Mouse (Mus musculus): ENCODE measurements around the gene Cdh23. TPM values are rescaled to one million over a fixed set of nuclear protein-coding genes. Genes with fewer than 3 reads are reported as not detected.

Cdh23 gene
- polyA plus RNA-seq, 1 experiment from 2014 or later = 2.0 TPM

DNA sequence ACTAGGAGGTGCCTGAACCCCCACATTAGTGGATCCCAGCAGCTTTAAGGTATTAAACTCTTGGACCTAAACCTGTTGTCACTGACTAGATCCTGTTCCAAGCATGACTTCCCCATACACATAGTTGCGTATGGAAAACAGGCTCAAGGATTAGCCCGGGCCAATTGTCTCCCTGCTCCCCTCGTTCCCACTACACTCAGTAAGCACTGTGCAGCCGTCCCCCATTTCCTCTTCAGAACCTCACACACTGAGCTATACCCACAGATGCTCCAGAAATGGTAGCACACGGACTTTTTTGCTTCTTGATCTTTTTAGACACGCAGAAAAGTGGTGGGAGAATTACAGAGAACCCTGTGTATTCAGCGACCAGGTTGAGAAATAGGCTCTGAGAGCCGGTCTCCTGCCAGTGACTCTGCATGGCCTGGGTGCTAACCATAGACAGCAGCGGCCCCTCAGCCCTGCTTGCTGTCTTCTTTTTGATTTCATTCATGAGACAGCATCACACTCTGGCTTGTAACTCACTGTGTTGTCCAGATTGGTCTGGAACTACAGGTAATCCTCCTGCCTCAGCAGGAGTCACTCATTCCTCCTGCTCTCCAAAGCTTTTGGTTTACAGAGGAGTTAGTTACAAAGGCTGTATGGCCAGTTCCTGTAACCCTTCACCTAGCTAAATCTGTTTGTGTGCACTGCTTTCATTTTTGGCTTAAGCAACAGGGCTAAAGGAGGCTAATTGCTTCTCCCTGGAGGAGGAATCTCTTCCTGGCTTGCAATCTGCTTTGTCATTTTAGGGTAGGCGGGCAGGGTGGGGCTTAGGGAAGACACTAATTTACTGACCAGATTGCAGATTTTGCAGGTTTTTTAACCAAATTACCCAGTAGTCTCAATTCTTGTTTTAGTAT, 413.9 kb downstream of the Cdh23 start:
- H3K9ac ChIP-seq (ENCODE audit: low read length) = no peak overlapping the region
- no peaks in the 10 kb centered on the region for H3K27me3 ChIP-seq (replicated peaks; ENCODE audit: control insufficient read depth, insufficient read depth, low read length)
- no peaks in the 10 kb centered on the region for H3K36me3 ChIP-seq (ENCODE audit: control insufficient read depth, insufficient read depth, low read length)
- WGBS = 67% methylated on average over 10 of the region's 10 CpGs
- H3K4me1 ChIP-seq (ENCODE audit: control insufficient read depth, insufficient read depth, low read length) = peaks cover 69% of the 10 kb centered on the region
- no peak for ATAC-seq
- no peak overlapping the region for H3K27ac ChIP-seq (ENCODE audit: low read depth, low read length)
- no peak overlapping the region for H3K4me2 ChIP-seq (ENCODE audit: low read length)
- DNase-seq (ENCODE audit: low spot score) = no peak
- no peaks in the 10 kb centered on the region for H3K9me3 ChIP-seq (replicated peaks; ENCODE audit: control insufficient read depth, low read length)
- no peak overlapping the region for H3K4me3 ChIP-seq (ENCODE audit: low read depth, low read length)

DNA sequence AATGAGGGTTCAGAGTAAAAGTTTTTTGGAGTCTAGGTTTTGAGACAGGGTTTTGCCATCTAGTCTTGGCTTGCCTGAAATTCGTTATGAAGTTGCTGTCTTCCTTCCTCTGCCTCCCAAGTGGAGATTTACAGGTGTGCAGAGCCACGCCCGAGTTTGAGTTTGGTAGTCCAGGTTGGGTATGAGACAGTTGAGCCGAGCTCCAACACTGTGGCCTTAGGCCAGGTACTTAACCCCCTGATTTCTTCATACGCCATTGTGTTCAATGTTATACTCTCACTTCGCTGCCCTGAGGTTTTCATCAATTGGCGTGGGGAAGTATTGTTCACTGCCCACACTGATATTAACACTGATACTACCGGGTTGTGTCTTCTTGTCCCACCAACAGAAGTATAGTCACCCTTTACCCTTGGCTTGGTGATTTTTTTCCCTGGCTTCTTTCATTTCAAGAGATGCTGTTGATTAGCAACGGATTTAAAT, 414.7 kb downstream of the Cdh23 start:
- Histone ChIP-seq H3K27me3 (replicated peaks; ENCODE audit: control insufficient read depth, insufficient read depth, low read length) (no peaks in the 10 kb centered on the region), H3K4me2 (ENCODE audit: low read length) (no peak overlapping the region), H3K9ac (ENCODE audit: low read length) (no peak overlapping the region), H3K4me1 (ENCODE audit: control insufficient read depth, insufficient read depth, low read length) (peaks cover 66% of the 10 kb centered on the region), H3K9me3 (replicated peaks; ENCODE audit: control insufficient read depth, low read length) (no peaks in the 10 kb centered on the region), H3K4me3 (ENCODE audit: low read depth, low read length) (no peak overlapping the region), H3K36me3 (ENCODE audit: control insufficient read depth, insufficient read depth, low read length) (no peaks in the 10 kb centered on the region), H3K27ac (ENCODE audit: low read depth, low read length) (no peak overlapping the region)
- no peak for DNase-seq (ENCODE audit: low spot score)
- ATAC-seq = no peak
- 84% methylated on average over 9 of the region's 9 CpGs for WGBS

DNA sequence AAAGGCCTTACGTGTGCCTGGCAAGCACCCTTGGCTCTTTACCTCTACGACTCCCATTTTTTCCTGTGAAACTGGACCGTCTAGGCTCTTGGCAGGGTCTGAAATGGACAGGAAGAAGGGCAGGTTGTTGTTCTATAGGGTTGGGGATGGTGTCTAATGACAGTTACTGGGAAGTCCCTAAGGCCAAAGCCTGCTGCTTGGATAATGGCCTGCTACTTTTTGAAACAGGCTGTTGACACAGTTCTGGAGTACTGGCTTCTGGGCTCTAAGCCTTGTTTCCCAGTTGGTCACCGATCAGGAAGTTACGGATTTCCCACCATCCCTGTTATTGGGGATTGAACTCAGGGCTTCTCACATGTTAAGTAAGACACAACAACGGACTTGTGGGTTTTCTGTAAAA, 415.9 kb downstream of the Cdh23 start:
- peak overlapping the region; percentile 7; the same call in 1 of the 2 replicates for H3K9ac ChIP-seq (ENCODE audit: low read length)
- DNase-seq (ENCODE audit: low spot score) (no peak), ATAC-seq (no peak)
- no peak overlapping the region for H3K4me3 ChIP-seq (ENCODE audit: low read depth, low read length)
- no peak overlapping the region for H3K27ac ChIP-seq (ENCODE audit: low read depth, low read length)
- 94% methylated on average over 6 of the region's 6 CpGs for WGBS
- H3K9me3 ChIP-seq (replicated peaks; ENCODE audit: control insufficient read depth, low read length) = no peaks in the 10 kb centered on the region
- H3K36me3 ChIP-seq (ENCODE audit: control insufficient read depth, insufficient read depth, low read length) = no peaks in the 10 kb centered on the region
- H3K27me3 ChIP-seq (replicated peaks; ENCODE audit: control insufficient read depth, insufficient read depth, low read length) = no peaks in the 10 kb centered on the region
- peaks cover 54% of the 10 kb centered on the region for H3K4me1 ChIP-seq (ENCODE audit: control insufficient read depth, insufficient read depth, low read length)
- peak overlapping the region; percentile 77 for H3K4me2 ChIP-seq (ENCODE audit: low read length)

GRCm38 (mm10) chr10:60279941-60280301, 416.4 kb downstream of the Cdh23 start:
- Histone ChIP-seq H3K36me3 (ENCODE audit: control insufficient read depth, insufficient read depth, low read length) (no peaks in the 10 kb centered on the region), H3K9me3 (replicated peaks; ENCODE audit: control insufficient read depth, low read length) (no peaks in the 10 kb centered on the region), H3K4me2 (ENCODE audit: low read length) (peak overlapping the region; percentile 77), H3K4me1 (ENCODE audit: control insufficient read depth, insufficient read depth, low read length) (peaks cover 49% of the 10 kb centered on the region), H3K4me3 (ENCODE audit: low read depth, low read length) (no peak overlapping the region), H3K9ac (ENCODE audit: low read length) (peak overlapping the region; percentile 7; the same call in 1 of the 2 replicates), H3K27me3 (replicated peaks; ENCODE audit: control insufficient read depth, insufficient read depth, low read length) (no peaks in the 10 kb centered on the region), H3K27ac (ENCODE audit: low read depth, low read length) (no peak overlapping the region)
- no peak for ATAC-seq
- peak; percentile 31 for DNase-seq (ENCODE audit: low spot score)
- WGBS = 72% methylated on average over 9 of the region's 9 CpGs

DNA sequence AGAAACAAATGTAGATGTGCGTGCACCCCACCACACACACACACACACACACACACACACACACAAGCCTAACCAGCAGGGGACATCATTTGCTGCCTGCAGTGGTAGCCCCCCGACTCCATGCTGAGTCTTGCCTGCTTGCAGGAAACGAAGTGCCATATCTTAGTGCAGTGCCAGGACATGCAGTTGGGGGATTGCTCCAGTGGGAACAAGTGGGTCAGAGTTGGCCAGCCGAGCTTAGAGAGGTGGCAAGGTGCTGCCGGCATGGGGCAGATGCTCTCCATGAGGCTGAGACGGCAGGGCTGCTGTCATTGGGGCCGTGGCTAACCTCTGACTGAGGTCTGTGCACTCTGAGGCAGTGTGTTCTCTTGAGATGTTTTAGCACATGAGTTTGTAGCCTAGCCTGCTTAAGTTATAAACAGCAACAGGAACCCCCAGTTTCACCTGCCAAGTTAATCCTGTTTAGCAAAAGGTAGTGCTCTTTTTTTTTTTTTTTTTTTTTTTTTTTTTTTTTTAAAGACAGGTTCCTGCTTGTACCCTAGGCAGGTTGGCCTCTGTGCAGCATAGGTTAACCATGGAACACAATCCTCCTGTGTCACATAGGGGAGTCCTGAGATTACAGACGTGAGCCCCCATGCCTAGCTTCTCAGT, 416.9 kb downstream of the Cdh23 start:
- H3K4me2 ChIP-seq (ENCODE audit: low read length) = peak overlapping the region; percentile 77
- H3K27ac ChIP-seq (ENCODE audit: low read depth, low read length) = no peak overlapping the region
- H3K4me1 ChIP-seq (ENCODE audit: control insufficient read depth, insufficient read depth, low read length) = peaks cover 44% of the 10 kb centered on the region
- no peaks in the 10 kb centered on the region for H3K9me3 ChIP-seq (replicated peaks; ENCODE audit: control insufficient read depth, low read length)
- peak overlapping the region; percentile 56; the same call in 1 of the 2 replicates for H3K4me3 ChIP-seq (ENCODE audit: low read depth, low read length)
- H3K27me3 ChIP-seq (replicated peaks; ENCODE audit: control insufficient read depth, insufficient read depth, low read length) = no peaks in the 10 kb centered on the region
- H3K36me3 ChIP-seq (ENCODE audit: control insufficient read depth, insufficient read depth, low read length) = no peaks in the 10 kb centered on the region
- ATAC-seq = no peak
- H3K9ac ChIP-seq (ENCODE audit: low read length) = peak overlapping the region; percentile 37
- no peak for DNase-seq (ENCODE audit: low spot score)
- 70% methylated on average over 8 of the region's 8 CpGs for WGBS

- Histone ChIP-seq H3K9ac (ENCODE audit: low read length) (peak overlapping the region; percentile 37; the same call in 1 of the 2 replicates), H3K4me1 (ENCODE audit: control insufficient read depth, insufficient read depth, low read length) (peaks cover 38% of the 10 kb centered on the region), H3K4me3 (ENCODE audit: low read depth, low read length) (peak overlapping the region; percentile 56; the same call in 1 of the 2 replicates), H3K9me3 (replicated peaks; ENCODE audit: control insufficient read depth, low read length) (no peaks in the 10 kb centered on the region), H3K27ac (ENCODE audit: low read depth, low read length) (no peak overlapping the region), H3K36me3 (ENCODE audit: control insufficient read depth, insufficient read depth, low read length) (no peaks in the 10 kb centered on the region), H3K27me3 (replicated peaks; ENCODE audit: control insufficient read depth, insufficient read depth, low read length) (no peaks in the 10 kb centered on the region), H3K4me2 (ENCODE audit: low read length) (peak overlapping the region; percentile 77)
- DNase-seq (ENCODE audit: low spot score) (no peak), ATAC-seq (no peak)
- 91% methylated on average over 3 of the region's 3 CpGs for WGBS
Measured at GRCm38 (mm10) chr10:60278786-60279185, 417.5 kb downstream of the Cdh23 start.

- Histone ChIP-seq H3K9me3 (replicated peaks; ENCODE audit: control insufficient read depth, low read length) (no peaks in the 10 kb centered on the region), H3K4me1 (ENCODE audit: control insufficient read depth, insufficient read depth, low read length) (peaks cover 34% of the 10 kb centered on the region), H3K4me2 (ENCODE audit: low read length) (peak overlapping the region; percentile 77), H3K4me3 (ENCODE audit: low read depth, low read length) (peak overlapping the region; percentile 56), H3K9ac (ENCODE audit: low read length) (peak overlapping the region; percentile 88), H3K36me3 (ENCODE audit: control insufficient read depth, insufficient read depth, low read length) (no peaks in the 10 kb centered on the region), H3K27ac (ENCODE audit: low read depth, low read length) (peak overlapping the region; percentile 86; the same call in 1 of the 2 replicates), H3K27me3 (replicated peaks; ENCODE audit: control insufficient read depth, insufficient read depth, low read length) (no peaks in the 10 kb centered on the region)
- WGBS = 12% methylated on average over 13 of the region's 13 CpGs
- DNase-seq (ENCODE audit: low spot score) = no peak
- ATAC-seq = no peak
Measured at GRCm38 (mm10) chr10:60278006-60278399, 418.3 kb downstream of the Cdh23 start.

GRCm38 (mm10) chr10:60277207-60278005, 418.9 kb downstream of the Cdh23 start, which contains the start of gene Psap:
Gene Psap, plus strand, starts transcription at chr10:60277627.
- H3K9ac ChIP-seq (ENCODE audit: low read length) = peak within 1 kb of the TSS; percentile 88
- H3K9me3 ChIP-seq (replicated peaks; ENCODE audit: control insufficient read depth, low read length) = no peaks in the 10 kb centered on the region
- peaks cover 30% of the 10 kb centered on the region for H3K4me1 ChIP-seq (ENCODE audit: control insufficient read depth, insufficient read depth, low read length)
- peak within 1 kb of the TSS; percentile 56 for H3K4me3 ChIP-seq (ENCODE audit: low read depth, low read length)
- ATAC-seq (peak; percentile 93), DNase-seq (ENCODE audit: low spot score) (peak; percentile 96)
- no peaks in the 10 kb centered on the region for H3K36me3 ChIP-seq (ENCODE audit: control insufficient read depth, insufficient read depth, low read length)
- 2% methylated on average over 54 of the region's 54 CpGs for WGBS
- no peaks in the 10 kb centered on the region for H3K27me3 ChIP-seq (replicated peaks; ENCODE audit: control insufficient read depth, insufficient read depth, low read length)
- peak within 1 kb of the TSS; percentile 86 for H3K27ac ChIP-seq (ENCODE audit: low read depth, low read length)
- H3K4me2 ChIP-seq (ENCODE audit: low read length) = peak within 1 kb of the TSS; percentile 77
